Mouse (Mus musculus): ENCODE measurements around the gene BC049730. TPM values are rescaled to one million over a fixed set of nuclear protein-coding genes. Genes with fewer than 3 reads are reported as not detected.

Gene BC049730
- total RNA-seq, 2 experiments from 2014 or later: not detected

- no peak for DNase-seq (ENCODE audit: low spot score in 2 of 2)
These were observed 52.1 kb downstream of the BC049730 start for GRCm38 (mm10) chr7:24761161-24761560.

- no peak for DNase-seq (ENCODE audit: low spot score in 2 of 2)
These were observed 53.5 kb downstream of the BC049730 start for GRCm38 (mm10) chr7:24762574-24762973.

Other genes starting within 250 kb of the BC049730 start
- 1 to 10 TPM in 1 of 2 experiments, under 1 TPM in 1; 0.59 to 1.5 TPM for gene Plaur, start 246.8 kb upstream of the BC049730 start, total RNA-seq (2021)
- gene Cadm4, start 227.2 kb upstream of the BC049730 start, total RNA-seq (2021): 100 to 1,000 TPM; 207 to 219 TPM
- gene Zfp428, start 202.2 kb upstream of the BC049730 start, total RNA-seq (2021): 10 to 100 TPM; 47.7 to 49.3 TPM
- not detected for gene AC161166.1, start 196.8 kb upstream of the BC049730 start, total RNA-seq (2021)
- 10 to 100 TPM; 71.2 to 78.6 TPM for gene Irgq, start 178.6 kb upstream of the BC049730 start, total RNA-seq (2021)
- not detected for gene Pinlyp, start 163.1 kb upstream of the BC049730 start, total RNA-seq (2021)
- 10 to 100 TPM; 36.4 to 40.1 TPM for gene Xrcc1, start 163.0 kb upstream of the BC049730 start, total RNA-seq (2021)
- gene Ethe1, start 121.7 kb upstream of the BC049730 start, total RNA-seq (2021): 10 to 100 TPM; 15.4 to 18.2 TPM
- 1 to 10 TPM; 6.9 to 7.3 TPM for gene Zfp575, start 121.6 kb upstream of the BC049730 start, total RNA-seq (2021)
- gene Phldb3, start 98.5 kb upstream of the BC049730 start, total RNA-seq (2021): under 1 TPM in 1 of 2 experiments, not detected in 1; 0.21 TPM
- gene Lypd3, start 72.7 kb upstream of the BC049730 start, total RNA-seq (2021): under 1 TPM in 1 of 2 experiments, not detected in 1; 0.21 TPM
- gene Tex101, start 32.6 kb upstream of the BC049730 start, total RNA-seq (2021): not detected
- not detected for gene Gm4763, start 17.7 kb downstream of the BC049730 start, total RNA-seq (2021)
- not detected for gene Cd177, start 51.1 kb downstream of the BC049730 start, total RNA-seq (2021)
- gene Ceacam10, start 68.0 kb downstream of the BC049730 start, total RNA-seq (2021): not detected
- gene Gm9844, start 153.0 kb downstream of the BC049730 start, total RNA-seq (2021): 1 to 10 TPM in 1 of 2 experiments, not detected in 1; 1.5 TPM
- gene Lypd4, start 160.7 kb downstream of the BC049730 start, total RNA-seq (2021): not detected
- not detected for gene Dmrtc2, start 160.8 kb downstream of the BC049730 start, total RNA-seq (2021)
- gene Rps19, start 175.1 kb downstream of the BC049730 start, total RNA-seq (2021): 100 to 1,000 TPM; 511 to 584 TPM
- gene Cd79a, start 188.1 kb downstream of the BC049730 start, total RNA-seq (2021): under 1 TPM; 0.30 to 0.77 TPM
- 10 to 100 TPM; 57.1 to 74.1 TPM for gene Arhgef1, start 193.7 kb downstream of the BC049730 start, total RNA-seq (2021)
- not detected for gene Gm4881, start 235.3 kb downstream of the BC049730 start, total RNA-seq (2021)

Data from left cerebral cortex, adult 18-20 months (tissue).